Mouse (Mus musculus) heart, postnatal 0 days (tissue): ENCODE measurements around the gene Pde2a.

ENCODE experiments used
- CTCF ChIP-seq: IDR thresholded peaks from 2 replicates; pipeline ENCODE4 v1.5.1; 2016; ENCODE audit warnings: antibody characterized with exemption, control low read depth, low read depth
- EP300 ChIP-seq: IDR thresholded peaks from 2 replicates; pipeline ENCODE4 v1.6.1; 2016; ENCODE audit warnings: antibody characterized with exemption, low read depth

- TF ChIP-seq CTCF = no peak
- TF ChIP-seq EP300 = no peak
Measured at GRCm38 (mm10) chr7:101435038-101435437, 13.5 kb downstream of the Pde2a start.
